Mouse (Mus musculus): Measurements from ENCODE around the gene Cacnb3. TPM values are rescaled to one million over a fixed set of nuclear protein-coding genes. Genes with fewer than 3 reads are reported as not detected.
"Not testable (repeated sequence)": the region's sequence is repeated elsewhere in the genome, so short reads cannot be mapped to it uniquely, and the experiment has no call there.

Cacnb3 gene
- 12.0 and 18.2 TPM in 2 replicates for total RNA-seq (2021)
- long read RNA-seq, experiment 1, partial matches to known transcripts, result 1 of 5 reads
- long read RNA-seq, experiment 1, other reads (novel, unspliced or antisense), result 4 of 5 reads
- long read RNA-seq, experiment 2, partial matches to known transcripts, result 1 of 3 reads
- long read RNA-seq, experiment 2, other reads (novel, unspliced or antisense), result 2 of 3 reads

GRCm38 (mm10) chr15:98630540-98630939, at the start of gene Cacnb3:
Gene Cacnb3 (plus strand): TSS chr15:98630840.
- no peak for DNase-seq

GRCm38 (mm10) chr15:98582410-98582809, 48.2 kb upstream of the Cacnb3 start:
- peak; percentile 53 for DNase-seq

- no peak for DNase-seq
Observed at GRCm38 (mm10) chr15:98582996-98583395, 47.6 kb upstream of the Cacnb3 start.

GRCm38 (mm10) chr15:98585421-98585820, 45.2 kb upstream of the Cacnb3 start:
- no peak for DNase-seq

- not testable (repeated sequence) for DNase-seq
Observed at GRCm38 (mm10) chr15:98586141-98586540, 44.5 kb upstream of the Cacnb3 start.

- DNase-seq, result no peak
Observed at GRCm38 (mm10) chr15:98587751-98588150, 42.9 kb upstream of the Cacnb3 start.

GRCm38 (mm10) chr15:98589640-98590336, 40.9 kb upstream of the Cacnb3 start:
- DNase-seq, result no peak

- DNase-seq, result no peak
Observed at GRCm38 (mm10) chr15:98591396-98591795, 39.2 kb upstream of the Cacnb3 start.

GRCm38 (mm10) chr15:98594193-98594592, 36.4 kb upstream of the Cacnb3 start:
- no peak for DNase-seq

- no peak for DNase-seq
Observed at GRCm38 (mm10) chr15:98595049-98595448, 35.6 kb upstream of the Cacnb3 start.

GRCm38 (mm10) chr15:98596609-98597008, 34.0 kb upstream of the Cacnb3 start:
- no peak for DNase-seq

GRCm38 (mm10) chr15:98600036-98600709, 30.5 kb upstream of the Cacnb3 start:
- DNase-seq, result no peak

- DNase-seq, result no peak
Observed at GRCm38 (mm10) chr15:98601832-98602190, 28.8 kb upstream of the Cacnb3 start.

GRCm38 (mm10) chr15:98602191-98602881, 28.3 kb upstream of the Cacnb3 start:
- DNase-seq, result peak; percentile 58

GRCm38 (mm10) chr15:98602921-98603458, 27.6 kb upstream of the Cacnb3 start:
- DNase-seq, result no peak

GRCm38 (mm10) chr15:98604041-98604575, 26.5 kb upstream of the Cacnb3 start:
- DNase-seq, result peak; percentile 6

GRCm38 (mm10) chr15:98606051-98606536, 24.5 kb upstream of the Cacnb3 start:
- no peak for DNase-seq

GRCm38 (mm10) chr15:98606739-98607138, 23.9 kb upstream of the Cacnb3 start:
- DNase-seq, result peak; percentile 4

- DNase-seq, result peak; percentile 69
Observed at GRCm38 (mm10) chr15:98607557-98607956, 23.1 kb upstream of the Cacnb3 start.

GRCm38 (mm10) chr15:98608058-98608783, 22.4 kb upstream of the Cacnb3 start:
- DNase-seq, result peak; percentile 55

- peak; percentile 48 for DNase-seq
Observed at GRCm38 (mm10) chr15:98608784-98609250, 21.8 kb upstream of the Cacnb3 start.
